Mouse (Mus musculus): ENCODE data around the gene Abhd10. TPM values are rescaled to one million over a fixed set of nuclear protein-coding genes. Genes with fewer than 3 reads are reported as not detected.
A peak's percentile ranks its signal among the peaks of the same experiment; 100 is the strongest.

The Abhd10 gene
- 10 to 100 TPM; 19.8 to 20.5 TPM for total RNA-seq (2021)
- long read RNA-seq, experiment 1, transcript Abhd10-201 (5 exons, 2,848 nt), result major isoform, 10 of 21 reads
- long read RNA-seq, experiment 1, partial matches to known transcripts, result 2 of 21 reads
- long read RNA-seq, experiment 1, other reads (novel, unspliced or antisense), result 9 of 21 reads
- long read RNA-seq, experiment 2, transcript Abhd10-201 (5 exons, 2,848 nt), result major isoform, 25 of 44 reads
- long read RNA-seq, experiment 2, partial matches to known transcripts, result 2 of 44 reads
- long read RNA-seq, experiment 2, other reads (novel, unspliced or antisense), result 17 of 44 reads

GRCm38 (mm10) chr16:45742615-45743476 is at the start of gene Abhd10:
Abhd10 (minus strand) TSS chr16:45742955.
- Histone ChIP-seq H3K27ac (peak within 1 kb of the TSS; percentile 97), H3K4me3 (peak within 1 kb of the TSS; percentile 84)
- DNase-seq (ENCODE audit: low spot score in 2 of 2), result peak; percentile 95 to 98
- no peak for TF ChIP-seq CTCF (conservative IDR thresholded peaks at IDR 0.05)

- TF ChIP-seq CTCF (conservative IDR thresholded peaks at IDR 0.05), result no peak
- DNase-seq (ENCODE audit: low spot score in 2 of 2), result no peak
- no peak overlapping the region for H3K27ac ChIP-seq
- H3K4me3 ChIP-seq, result no peak overlapping the region
Observed at GRCm38 (mm10) chr16:45791286-45791685, 48.5 kb upstream of the Abhd10 start.

GRCm38 (mm10) chr16:45789311-45789710 is 46.6 kb upstream of the Abhd10 start:
- no peak for DNase-seq (ENCODE audit: low spot score in 2 of 2)
- TF ChIP-seq CTCF (conservative IDR thresholded peaks at IDR 0.05), result no peak
- H3K27ac ChIP-seq, result no peak overlapping the region
- no peak overlapping the region for H3K4me3 ChIP-seq

GRCm38 (mm10) chr16:45787650-45788049 is 44.9 kb upstream of the Abhd10 start:
- no peak for TF ChIP-seq CTCF (conservative IDR thresholded peaks at IDR 0.05)
- no peak overlapping the region for H3K27ac ChIP-seq
- DNase-seq (ENCODE audit: low spot score in 2 of 2), result no peak
- H3K4me3 ChIP-seq, result no peak overlapping the region

GRCm38 (mm10) chr16:45786639-45787038 is 43.9 kb upstream of the Abhd10 start:
- Histone ChIP-seq H3K4me3 (no peak overlapping the region), H3K27ac (no peak overlapping the region)
- peak; percentile 68 for TF ChIP-seq CTCF (conservative IDR thresholded peaks at IDR 0.05)
- no peak for DNase-seq (ENCODE audit: low spot score in 2 of 2)

- Histone ChIP-seq H3K27ac (no peak overlapping the region), H3K4me3 (no peak overlapping the region)
- no peak for TF ChIP-seq CTCF (conservative IDR thresholded peaks at IDR 0.05)
- no peak for DNase-seq (ENCODE audit: low spot score in 2 of 2)
Observed at GRCm38 (mm10) chr16:45780001-45780400, 37.2 kb upstream of the Abhd10 start.

- no peak overlapping the region for H3K27ac ChIP-seq
- no peak overlapping the region for H3K4me3 ChIP-seq
- no peak for DNase-seq (ENCODE audit: low spot score in 2 of 2)
- no peak for TF ChIP-seq CTCF (conservative IDR thresholded peaks at IDR 0.05)
Observed at GRCm38 (mm10) chr16:45774813-45775212, 32.1 kb upstream of the Abhd10 start.

GRCm38 (mm10) chr16:45770914-45771313 is 28.2 kb upstream of the Abhd10 start:
- Histone ChIP-seq H3K4me3 (no peak overlapping the region), H3K27ac (no peak overlapping the region)
- no peak for DNase-seq (ENCODE audit: low spot score in 2 of 2)
- no peak for TF ChIP-seq CTCF (conservative IDR thresholded peaks at IDR 0.05)

GRCm38 (mm10) chr16:45767853-45768640 is 25.3 kb upstream of the Abhd10 start:
- Histone ChIP-seq H3K27ac (peak overlapping the region; percentile 5; the same call in 1 of the 2 replicates), H3K4me3 (no peak overlapping the region)
- no peak for DNase-seq (ENCODE audit: low spot score in 2 of 2)
- no peak for TF ChIP-seq CTCF (conservative IDR thresholded peaks at IDR 0.05)

GRCm38 (mm10) chr16:45767434-45767833 is 24.7 kb upstream of the Abhd10 start:
- DNase-seq (ENCODE audit: low spot score in 2 of 2), result no peak
- no peak for TF ChIP-seq CTCF (conservative IDR thresholded peaks at IDR 0.05)
- Histone ChIP-seq H3K27ac (peak overlapping the region; percentile 5; the same call in 1 of the 2 replicates), H3K4me3 (no peak overlapping the region)

GRCm38 (mm10) chr16:45765801-45766494 is 23.2 kb upstream of the Abhd10 start:
- Histone ChIP-seq H3K27ac (no peak overlapping the region), H3K4me3 (no peak overlapping the region)
- no peak for TF ChIP-seq CTCF (conservative IDR thresholded peaks at IDR 0.05)
- DNase-seq (ENCODE audit: low spot score in 2 of 2), result no peak

- H3K27ac ChIP-seq, result no peak overlapping the region
- DNase-seq (ENCODE audit: low spot score in 2 of 2), result no peak
- H3K4me3 ChIP-seq, result no peak overlapping the region
- no peak for TF ChIP-seq CTCF (conservative IDR thresholded peaks at IDR 0.05)
Observed at GRCm38 (mm10) chr16:45765102-45765501, 22.3 kb upstream of the Abhd10 start.
